Mouse (Mus musculus) C2C12 (cell line): ENCODE data around the gene B4galt1.

Experiments
- CTCF ChIP-seq: IDR thresholded peaks from one replicate; pipeline ENCODE4 v1.5.1; 2011; ENCODE audit not compliant: control insufficient read depth, insufficient read depth, insufficient read length
- USF1 ChIP-seq: IDR thresholded peaks from one replicate; pipeline ENCODE4 v1.6.1; 2011; ENCODE audit warnings: low read depth, mild to moderate bottlenecking, control low read depth, moderate library complexity

GRCm38 (mm10) chr4:40823151-40823550, 30.7 kb downstream of the B4galt1 start:
- no peak for TF ChIP-seq CTCF
- no peak for TF ChIP-seq USF1
